Mouse (Mus musculus) cerebellum, postnatal 36 days (tissue): ENCODE data around the gene Slc17a1.

Experiments used
- DNase-seq, 2 experiments: peaks; one replicate each; pipeline ENCODE4 v3.0.0; 2021 to 2022; ENCODE audit warnings: mixed read lengths in 2 of 2

Slc17a1 gene

DNA sequence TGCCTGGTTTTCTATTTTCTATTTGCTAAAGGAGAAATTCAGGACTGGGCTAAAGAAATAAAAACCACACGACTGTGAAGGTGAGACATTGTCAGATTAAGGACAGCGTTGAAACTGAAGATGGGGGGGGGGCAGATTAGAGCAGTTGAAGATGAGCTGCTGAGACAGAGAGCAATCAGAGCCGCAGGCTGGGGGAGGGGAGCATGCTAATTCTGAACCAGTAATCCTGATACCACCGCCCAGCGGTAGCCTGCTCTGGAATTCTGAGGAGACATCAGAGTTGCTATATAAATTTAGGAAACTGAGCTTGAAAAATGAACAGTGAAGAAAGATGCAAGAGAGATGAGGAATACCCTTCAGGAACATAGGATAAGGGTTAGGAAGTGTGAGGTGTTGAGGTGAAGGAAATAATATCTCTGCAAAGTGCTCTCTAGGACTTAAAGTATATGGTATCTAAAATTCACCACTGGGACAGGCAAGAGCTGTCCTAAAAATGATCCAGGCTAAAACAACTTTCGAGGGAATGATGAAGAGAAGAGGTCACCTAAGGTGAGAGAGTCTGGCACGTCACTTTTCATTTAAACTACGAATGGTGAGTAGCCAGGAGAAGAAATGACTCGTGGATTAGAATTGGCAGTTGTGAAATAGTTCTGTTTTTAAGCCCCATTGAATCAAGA lies 25.2 kb downstream of the Slc17a1 start:
- no peak for DNase-seq

GRCm38 (mm10) chr13:23893269-23893593 lies 25.7 kb downstream of the Slc17a1 start:
- DNase-seq: no peak

- DNase-seq: no peak
Measured at GRCm38 (mm10) chr13:23898242-23898641, 30.7 kb downstream of the Slc17a1 start.

- DNase-seq: no peak
Measured at GRCm38 (mm10) chr13:23906906-23907305, 39.4 kb downstream of the Slc17a1 start.

GRCm38 (mm10) chr13:23910121-23910520 lies 42.6 kb downstream of the Slc17a1 start:
- DNase-seq: no peak

DNA sequence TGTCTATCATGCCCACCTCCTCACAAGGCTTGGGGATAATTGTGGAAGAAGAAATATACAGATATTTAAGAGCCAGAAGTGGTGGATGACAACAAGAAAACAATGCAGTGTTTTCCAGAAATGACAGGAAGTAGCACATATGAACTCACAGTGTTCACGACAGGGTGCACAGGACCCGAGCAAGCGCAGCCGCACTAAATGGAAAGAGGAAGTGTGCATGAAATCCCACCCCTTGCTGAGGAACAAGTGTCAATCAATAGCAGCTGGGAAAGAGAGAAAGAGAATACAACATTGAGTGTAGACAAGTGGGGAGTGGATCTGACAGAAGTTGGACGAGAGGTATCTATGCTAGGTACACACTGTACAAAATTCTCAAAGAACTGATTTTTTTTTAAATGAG lies 43.8 kb downstream of the Slc17a1 start:
- DNase-seq: no peak

GRCm38 (mm10) chr13:23913791-23914306 lies 46.3 kb downstream of the Slc17a1 start:
- DNase-seq: no peak

DNA sequence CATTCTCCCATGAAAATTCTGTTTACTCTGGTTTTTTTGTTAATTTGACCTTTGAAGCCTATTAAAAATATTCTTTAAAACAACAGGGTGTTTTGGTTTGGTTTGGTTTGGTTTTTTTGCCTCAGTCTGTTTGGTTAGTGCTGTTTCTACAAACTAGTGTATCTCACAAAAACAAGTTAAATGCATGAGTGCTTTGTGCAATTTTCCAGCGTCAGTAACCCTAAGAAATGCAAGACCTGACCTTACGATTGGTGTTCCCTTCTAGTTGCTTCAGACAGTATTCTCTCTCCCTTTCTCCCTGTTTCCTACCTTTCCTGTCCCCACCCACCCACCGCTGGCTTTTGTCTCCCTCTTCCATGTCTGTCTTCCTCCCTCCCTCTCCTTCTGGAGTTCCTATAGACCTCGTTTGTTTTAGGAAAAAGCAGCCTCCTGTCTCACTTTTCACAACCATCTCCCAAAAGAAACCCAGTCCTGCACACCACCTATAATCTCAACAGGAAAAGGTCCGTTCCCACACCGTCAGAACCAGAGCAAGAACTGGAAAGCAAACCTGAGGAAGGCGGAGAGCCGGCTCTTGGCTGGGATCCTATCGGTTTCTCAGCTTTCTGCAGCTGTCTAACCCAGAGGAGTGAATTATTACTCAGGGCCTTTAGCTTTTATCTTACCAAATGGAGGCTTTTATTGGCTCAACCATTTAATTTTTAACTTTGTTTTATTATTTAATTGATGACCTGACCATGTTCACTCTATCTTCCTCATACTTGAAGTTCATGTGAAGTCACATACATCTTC lies 47.0 kb downstream of the Slc17a1 start, which contains the start of gene Slc17a4:
Gene Slc17a4, minus strand, starts transcription at position 634 of the 792 bp plus-strand sequence.
- no peak for DNase-seq

DNA sequence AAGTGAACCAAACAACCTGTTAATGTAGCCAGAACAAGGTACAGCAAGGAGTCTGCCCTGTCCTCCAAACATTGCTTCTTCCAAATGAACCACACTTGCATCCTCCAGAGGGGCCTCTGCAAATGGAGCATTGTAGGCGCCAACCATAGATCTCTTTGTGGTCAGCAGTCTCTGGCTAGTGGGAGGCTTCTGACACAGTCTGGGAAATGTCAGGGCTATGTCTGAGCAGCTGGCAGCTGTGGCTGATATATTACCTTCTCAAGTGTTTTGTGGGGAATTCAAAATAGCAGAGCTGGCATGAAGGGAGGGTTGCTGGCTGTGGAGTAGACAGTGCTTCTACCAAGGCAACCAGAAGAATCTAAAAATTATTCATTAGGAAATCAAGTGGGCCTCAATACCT lies 48.6 kb downstream of the Slc17a1 start:
- no peak for DNase-seq

DNA sequence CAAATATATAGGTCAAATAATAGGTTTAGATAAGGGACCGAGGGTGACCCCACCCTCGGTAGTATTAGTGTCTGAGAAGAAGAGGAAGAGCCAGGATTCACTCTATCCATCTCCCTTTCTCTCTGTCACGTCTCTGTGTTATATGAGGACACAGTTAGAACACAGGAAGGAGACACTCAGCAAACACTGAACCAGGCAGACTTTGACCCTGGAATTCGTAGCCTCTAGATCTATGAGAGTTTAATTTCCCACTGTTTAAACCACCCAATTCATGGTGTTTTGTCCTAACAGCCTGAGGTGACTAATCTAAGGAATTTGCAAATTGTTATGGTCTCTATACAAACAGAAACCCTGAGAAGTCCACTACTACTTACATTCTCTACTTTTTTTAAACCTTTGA lies 50.1 kb downstream of the Slc17a1 start:
- no peak for DNase-seq

DNA sequence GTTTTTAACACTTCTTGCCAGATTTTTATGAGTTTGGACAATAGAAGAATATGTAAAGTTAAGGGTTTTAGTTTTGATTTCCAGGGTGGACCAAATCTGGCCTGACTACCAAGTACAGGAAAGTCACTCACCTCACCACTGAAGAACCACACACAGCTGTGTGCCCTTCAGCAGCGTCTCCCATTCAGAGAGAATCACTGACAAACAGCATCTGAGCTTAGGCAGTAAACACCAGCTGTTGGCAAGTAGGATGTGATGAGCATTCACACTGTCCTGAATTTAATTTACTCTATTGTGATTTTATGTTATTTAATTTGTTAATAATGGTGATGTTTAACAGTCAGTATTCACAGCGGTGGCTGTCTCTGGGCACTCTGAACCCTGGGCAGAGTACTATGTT lies 58.2 kb downstream of the Slc17a1 start:
- no peak for DNase-seq

- no peak for DNase-seq
Measured at GRCm38 (mm10) chr13:23928637-23929036, 61.1 kb downstream of the Slc17a1 start.

GRCm38 (mm10) chr13:23930461-23930860 lies 62.9 kb downstream of the Slc17a1 start:
- no peak for DNase-seq

DNA sequence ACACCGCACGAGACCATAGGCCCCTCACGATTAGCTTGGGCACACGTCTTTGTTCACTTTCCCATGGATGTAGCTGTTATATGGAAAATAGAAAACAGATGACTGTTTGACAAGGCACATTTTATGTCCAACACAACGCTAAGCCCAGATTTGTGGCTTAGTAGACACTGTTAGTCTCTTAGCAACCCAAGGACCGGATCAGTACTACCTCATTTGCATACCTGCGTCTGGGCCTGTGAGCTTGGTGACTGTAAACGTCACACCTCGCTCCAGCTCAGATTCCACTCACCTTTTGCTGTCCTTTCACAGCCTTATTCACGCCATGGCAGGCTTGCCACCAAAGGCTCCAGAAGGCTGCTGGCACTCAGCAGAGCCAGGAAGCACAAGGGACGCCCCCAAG lies 63.4 kb downstream of the Slc17a1 start:
- DNase-seq: no peak

DNA sequence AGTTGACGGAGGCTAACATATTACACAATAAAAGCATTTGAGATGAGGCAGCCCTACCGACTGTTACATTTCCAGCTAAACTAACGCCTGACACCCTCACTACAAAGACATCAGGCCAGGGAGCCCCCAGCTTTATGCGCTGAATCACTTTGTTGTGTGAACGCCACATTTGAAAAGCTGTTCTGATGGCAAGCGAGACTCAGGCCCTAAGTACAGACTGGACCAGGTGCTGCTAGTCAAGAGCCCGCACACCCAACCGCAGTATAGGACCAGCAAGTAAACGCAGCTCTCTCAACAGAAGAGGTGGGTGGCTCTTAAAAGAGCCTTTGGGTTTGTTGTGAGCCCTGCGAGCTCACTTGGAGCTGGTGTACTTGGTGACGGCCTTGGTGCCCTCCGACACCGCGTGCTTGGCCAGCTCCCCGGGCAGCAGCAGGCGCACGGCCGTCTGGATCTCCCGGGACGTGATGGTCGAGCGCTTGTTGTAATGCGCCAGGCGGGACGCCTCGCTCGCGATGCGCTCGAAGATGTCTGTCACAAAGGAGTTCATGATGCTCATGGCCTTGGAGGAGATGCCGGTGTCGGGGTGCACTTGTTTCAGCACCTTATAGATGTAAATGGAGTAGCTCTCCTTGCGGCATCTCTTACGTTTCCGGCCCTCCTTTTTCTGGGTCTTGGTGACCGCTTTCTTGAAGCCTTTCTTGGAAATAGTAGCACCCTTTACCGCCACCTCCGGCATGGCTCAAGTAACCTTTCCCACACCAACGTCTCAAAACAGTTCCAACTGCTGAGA lies 66.1 kb downstream of the Slc17a1 start, which contains the start of gene Hist1h2ba:
Gene Hist1h2ba, minus strand, starts transcription at position 736 of the 790 bp plus-strand sequence.
- DNase-seq: no peak

DNA sequence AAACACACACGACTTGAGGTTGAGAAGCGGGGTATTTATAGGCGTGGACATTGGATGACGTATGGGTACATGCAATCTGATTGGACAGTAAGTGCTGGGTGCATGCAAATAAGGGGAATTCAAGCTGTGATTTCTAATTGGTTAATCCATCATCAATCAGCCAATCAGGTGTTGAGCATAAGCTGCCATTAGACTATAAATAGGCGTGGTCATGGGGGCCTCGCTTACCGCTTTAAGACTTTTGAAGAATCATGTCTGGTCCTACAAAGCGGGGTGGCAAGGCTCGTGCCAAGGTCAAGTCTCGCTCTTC lies 66.6 kb downstream of the Slc17a1 start, which contains the start of gene Hist1h2aa:
Gene Hist1h2aa, plus strand, starts transcription at position 252 of the 310 bp plus-strand sequence.
- DNase-seq: no peak

- DNase-seq: peak; percentile 59 to 62
Measured at GRCm38 (mm10) chr13:23938699-23939098, 71.1 kb downstream of the Slc17a1 start.

- no peak for DNase-seq
Measured at GRCm38 (mm10) chr13:23940291-23940690, 72.7 kb downstream of the Slc17a1 start.

DNA sequence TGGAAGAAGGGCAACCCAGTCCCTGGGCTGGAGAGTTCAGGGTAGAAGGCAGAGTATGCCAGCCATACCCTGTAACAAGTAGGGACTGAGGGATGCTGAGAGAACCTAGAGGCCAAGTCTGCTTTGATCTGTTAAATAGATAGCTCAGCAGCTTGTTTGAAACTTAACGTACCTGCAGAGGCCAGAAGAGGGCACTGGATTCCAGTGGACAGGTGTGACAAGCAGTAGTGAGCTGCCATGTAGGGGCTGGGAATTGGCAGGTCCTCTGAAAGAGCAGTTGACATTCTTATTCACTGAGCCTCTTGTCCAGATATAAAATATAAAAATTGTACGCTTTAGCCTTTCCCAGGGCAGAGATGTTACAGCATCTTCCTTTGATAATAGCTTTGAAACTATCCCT lies 75.3 kb downstream of the Slc17a1 start:
- no peak for DNase-seq
